Mouse (Mus musculus): ENCODE measurements around the gene E2f1. TPM values are rescaled to one million over a fixed set of nuclear protein-coding genes. Genes with fewer than 3 reads are reported as not detected.

The E2f1 gene
- polyA plus RNA-seq, 1 experiment: 15.2 TPM

DNA sequence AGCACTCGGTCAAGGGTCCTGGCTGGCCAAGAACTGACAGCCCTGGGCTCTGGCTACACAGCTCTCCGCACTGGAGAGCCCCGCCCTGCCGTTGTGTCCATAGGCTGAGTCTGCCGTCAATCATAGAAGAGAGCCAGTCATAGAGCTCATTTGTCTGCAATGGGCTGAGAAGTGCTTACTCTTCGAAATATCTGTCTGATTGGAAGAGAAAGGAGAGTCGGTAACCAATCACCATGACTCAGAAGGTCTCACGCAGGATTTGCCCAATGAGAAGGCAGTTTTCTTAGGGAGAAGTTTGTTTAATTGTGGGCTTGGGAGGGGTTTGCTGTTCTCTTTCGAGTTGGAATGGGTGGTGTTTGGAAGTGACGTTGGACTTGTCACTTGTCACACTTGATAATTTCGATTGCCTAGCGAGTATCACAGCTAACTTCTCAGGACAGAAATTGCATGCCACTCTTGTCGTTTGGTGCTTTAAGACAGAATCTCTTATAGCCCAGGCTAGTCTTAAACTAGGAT is 34.0 kb upstream of the E2f1 start, which contains the start of gene Pxmp4:
Gene Pxmp4, minus strand, starts transcription at position 71 of the 516 bp plus-strand sequence.
- peak; percentile 86 for TF ChIP-seq POLR2A (IDR thresholded peaks at IDR 0.05; ENCODE audit: extremely low read depth, insufficient read depth, low read length)
- no peak for TF ChIP-seq CTCF (IDR thresholded peaks at IDR 0.05; ENCODE audit: extremely low read depth, insufficient read depth, low read length)
- H3K4me3 ChIP-seq (ENCODE audit: insufficient read depth, low read length): peak within 1 kb of the TSS; percentile 72
- peaks cover 3% of the 10 kb centered on the region for H3K4me1 ChIP-seq (ENCODE audit: control insufficient read depth, insufficient read depth, low read length)
- peak within 1 kb of the TSS; percentile 58; the same call in 1 of the 2 replicates for H3K27ac ChIP-seq (ENCODE audit: insufficient read depth, low read length)

DNA sequence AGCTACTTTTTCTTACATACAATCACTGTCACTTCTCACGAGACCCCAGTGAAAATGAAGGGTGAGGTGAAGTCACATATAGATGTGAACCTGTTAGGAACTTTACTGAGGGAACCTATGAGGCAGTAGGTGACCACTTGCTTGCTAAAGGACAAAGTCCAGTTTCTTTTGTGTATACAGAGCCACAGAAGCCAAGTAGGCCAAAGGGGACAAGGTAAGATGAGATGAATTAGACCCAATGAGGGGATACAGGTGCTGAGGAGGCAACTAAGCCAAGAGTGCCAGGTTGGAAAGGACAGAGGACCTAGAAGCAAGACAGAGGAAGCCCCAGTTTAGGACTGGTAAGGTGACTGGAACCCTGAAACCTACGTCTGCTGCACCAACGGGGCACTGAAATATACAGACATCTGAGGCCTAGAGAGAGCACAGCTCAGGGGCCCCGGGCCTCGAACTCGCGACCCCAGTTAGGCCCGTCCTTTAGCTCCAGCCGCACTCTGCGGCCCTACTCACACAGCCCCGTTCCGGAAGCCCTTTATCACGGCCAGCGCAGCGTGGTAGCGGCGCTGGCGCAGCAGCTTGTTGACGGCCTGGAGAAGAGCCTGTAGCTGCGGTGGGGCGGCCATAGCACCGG is 33.4 kb upstream of the E2f1 start:
- TF ChIP-seq CTCF (IDR thresholded peaks at IDR 0.05; ENCODE audit: extremely low read depth, insufficient read depth, low read length) (no peak), POLR2A (IDR thresholded peaks at IDR 0.05; ENCODE audit: extremely low read depth, insufficient read depth, low read length) (no peak)
- H3K4me3 ChIP-seq (ENCODE audit: insufficient read depth, low read length): peak overlapping the region; percentile 72

DNA sequence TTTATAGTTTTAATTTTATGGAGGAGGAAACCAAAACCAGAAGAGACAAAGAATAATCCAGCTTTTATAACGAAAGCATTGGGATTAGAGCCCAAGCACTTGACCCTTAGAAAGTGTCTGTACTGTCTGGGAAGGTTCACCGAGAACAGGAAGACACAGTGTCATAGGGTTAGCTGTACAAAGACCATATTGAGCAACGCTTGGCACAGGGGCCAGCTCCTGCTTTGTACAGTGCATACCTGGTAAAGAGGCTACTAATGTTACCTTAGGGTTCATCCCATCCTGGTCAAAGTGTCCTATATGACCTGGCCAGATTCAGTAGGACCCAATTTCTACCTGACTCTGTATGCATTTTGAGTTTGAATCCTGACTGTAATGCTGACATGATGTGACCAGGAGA is 31.6 kb upstream of the E2f1 start:
- peaks cover 3% of the 10 kb centered on the region for H3K4me1 ChIP-seq (ENCODE audit: control insufficient read depth, insufficient read depth, low read length)
- TF ChIP-seq POLR2A (IDR thresholded peaks at IDR 0.05; ENCODE audit: extremely low read depth, insufficient read depth, low read length): no peak
- no peak for TF ChIP-seq CTCF (IDR thresholded peaks at IDR 0.05; ENCODE audit: extremely low read depth, insufficient read depth, low read length)
- no peak overlapping the region for H3K27ac ChIP-seq (ENCODE audit: insufficient read depth, low read length)
- H3K4me3 ChIP-seq (ENCODE audit: insufficient read depth, low read length): no peak overlapping the region

More for the DNA sequence above, 33.4 kb upstream of the E2f1 start:
- H3K27ac ChIP-seq (ENCODE audit: insufficient read depth, low read length): peak overlapping the region; percentile 58; the same call in 1 of the 2 replicates
- peaks cover 3% of the 10 kb centered on the region for H3K4me1 ChIP-seq (ENCODE audit: control insufficient read depth, insufficient read depth, low read length)

DNA sequence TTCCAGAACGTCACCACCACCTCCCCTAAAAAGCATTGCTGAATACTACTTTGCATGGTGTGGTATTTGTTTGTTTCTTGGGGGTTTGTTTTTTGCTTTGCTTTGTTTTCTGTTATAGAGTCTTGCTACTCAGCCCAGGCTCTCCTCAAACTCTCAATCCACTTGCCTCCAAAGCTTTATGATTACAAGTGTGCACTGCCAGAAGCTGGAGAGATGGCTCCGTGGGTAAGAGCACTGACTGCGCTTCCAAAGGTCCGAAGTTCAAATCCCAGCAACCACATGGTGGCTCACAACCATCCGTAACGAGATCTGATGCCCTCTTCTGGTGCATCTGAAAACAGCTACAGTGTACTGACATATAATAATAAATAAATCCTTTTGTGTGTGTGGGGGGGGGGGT is 30.9 kb upstream of the E2f1 start:
- TF ChIP-seq CTCF (IDR thresholded peaks at IDR 0.05; ENCODE audit: extremely low read depth, insufficient read depth, low read length) (no peak), POLR2A (IDR thresholded peaks at IDR 0.05; ENCODE audit: extremely low read depth, insufficient read depth, low read length) (no peak)
- Histone ChIP-seq H3K27ac (ENCODE audit: insufficient read depth, low read length) (no peak overlapping the region), H3K4me3 (ENCODE audit: insufficient read depth, low read length) (no peak overlapping the region), H3K4me1 (ENCODE audit: control insufficient read depth, insufficient read depth, low read length) (peaks cover 3% of the 10 kb centered on the region)

DNA sequence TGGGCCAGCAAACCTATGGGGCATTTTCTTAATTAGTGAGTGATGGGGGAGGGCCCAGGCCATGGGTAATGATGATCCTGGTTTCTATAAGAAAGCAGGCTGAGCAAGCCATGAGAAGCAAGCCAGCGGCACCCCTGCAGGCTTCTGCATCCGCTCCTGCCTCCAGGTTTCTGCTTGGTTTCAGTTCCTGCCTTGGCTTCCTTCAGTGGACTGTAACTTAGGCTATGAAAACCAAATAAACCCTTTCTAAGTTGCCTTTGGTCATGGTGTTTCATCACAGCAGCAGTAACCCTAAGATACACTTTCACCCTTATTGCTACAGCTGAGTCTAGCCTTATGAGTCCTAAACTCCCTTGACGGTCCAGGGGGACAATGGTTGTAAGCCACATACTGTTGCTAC is 27.7 kb upstream of the E2f1 start:
- H3K4me1 ChIP-seq (ENCODE audit: control insufficient read depth, insufficient read depth, low read length): no peaks in the 10 kb centered on the region
- no peak overlapping the region for H3K27ac ChIP-seq (ENCODE audit: insufficient read depth, low read length)
- H3K4me3 ChIP-seq (ENCODE audit: insufficient read depth, low read length): no peak overlapping the region
- TF ChIP-seq POLR2A (IDR thresholded peaks at IDR 0.05; ENCODE audit: extremely low read depth, insufficient read depth, low read length) (no peak), CTCF (IDR thresholded peaks at IDR 0.05; ENCODE audit: extremely low read depth, insufficient read depth, low read length) (no peak)

DNA sequence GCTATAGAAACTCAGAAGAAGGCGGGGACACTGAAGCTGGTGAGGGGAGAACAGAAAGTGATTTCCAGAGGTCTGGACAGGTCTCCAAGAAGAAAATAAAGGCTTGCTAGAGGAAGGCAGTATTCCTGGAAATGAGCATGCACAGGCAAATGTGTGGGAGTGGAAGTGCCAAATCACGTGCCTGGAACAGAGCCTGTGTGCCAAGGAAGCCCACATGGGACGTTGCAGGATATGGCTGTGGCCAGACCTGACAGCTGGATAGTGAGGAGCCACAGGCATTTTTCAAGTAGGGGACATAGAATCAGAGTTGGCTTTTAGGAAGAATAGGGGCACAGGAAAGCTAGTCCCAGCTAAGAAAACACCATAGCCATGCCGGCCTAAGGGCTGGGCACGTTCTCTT is 26.1 kb upstream of the E2f1 start:
- Histone ChIP-seq H3K27ac (ENCODE audit: insufficient read depth, low read length) (no peak overlapping the region), H3K4me1 (ENCODE audit: control insufficient read depth, insufficient read depth, low read length) (no peaks in the 10 kb centered on the region), H3K4me3 (ENCODE audit: insufficient read depth, low read length) (no peak overlapping the region)
- no peak for TF ChIP-seq CTCF (IDR thresholded peaks at IDR 0.05; ENCODE audit: extremely low read depth, insufficient read depth, low read length)
- TF ChIP-seq POLR2A (IDR thresholded peaks at IDR 0.05; ENCODE audit: extremely low read depth, insufficient read depth, low read length): no peak

DNA sequence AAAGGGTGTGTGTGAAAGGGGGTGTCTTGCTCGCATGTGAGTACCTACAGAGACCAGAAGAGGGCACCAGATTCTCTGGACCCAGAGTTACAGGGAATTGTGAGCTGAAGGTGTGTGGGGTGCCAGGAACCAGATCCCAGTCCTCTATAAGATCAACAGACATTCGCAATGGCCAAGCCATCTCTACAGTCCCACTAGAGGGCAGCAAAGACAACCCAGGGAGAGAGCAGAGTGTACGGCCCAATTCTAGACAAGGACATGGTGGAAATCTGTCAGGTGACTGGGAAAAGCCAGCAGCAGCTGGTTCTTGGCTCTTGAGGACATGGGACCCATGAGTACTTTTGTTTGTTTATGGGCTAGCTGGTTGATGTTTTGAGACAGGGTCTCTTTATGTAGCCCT is 23.3 kb upstream of the E2f1 start:
- Histone ChIP-seq H3K4me1 (ENCODE audit: control insufficient read depth, insufficient read depth, low read length) (peaks cover 1% of the 10 kb centered on the region; the same call in 1 of the 2 replicates), H3K27ac (ENCODE audit: insufficient read depth, low read length) (no peak overlapping the region), H3K4me3 (ENCODE audit: insufficient read depth, low read length) (no peak overlapping the region)
- no peak for TF ChIP-seq POLR2A (IDR thresholded peaks at IDR 0.05; ENCODE audit: extremely low read depth, insufficient read depth, low read length)
- TF ChIP-seq CTCF (IDR thresholded peaks at IDR 0.05; ENCODE audit: extremely low read depth, insufficient read depth, low read length): peak; percentile 43

DNA sequence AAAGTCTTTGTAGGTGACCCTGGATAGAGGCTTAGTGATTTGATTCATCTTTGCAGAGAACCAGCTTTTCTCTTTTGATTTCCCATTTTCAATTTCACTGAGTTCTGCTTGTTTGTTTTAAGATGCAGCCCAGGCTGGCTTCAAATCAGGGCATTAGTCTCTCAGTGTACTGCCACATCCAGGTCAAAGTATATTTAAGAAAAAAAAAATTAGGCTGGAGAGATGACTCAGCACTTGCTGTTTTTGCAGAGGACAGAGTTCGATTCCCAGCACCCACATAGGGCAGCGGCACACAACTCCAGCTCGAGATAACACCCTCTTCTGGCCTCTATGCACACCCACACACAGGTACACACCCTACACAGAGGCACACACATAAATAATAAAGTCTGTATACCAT is 21.5 kb upstream of the E2f1 start:
- no peak for TF ChIP-seq CTCF (IDR thresholded peaks at IDR 0.05; ENCODE audit: extremely low read depth, insufficient read depth, low read length)
- no peak for TF ChIP-seq POLR2A (IDR thresholded peaks at IDR 0.05; ENCODE audit: extremely low read depth, insufficient read depth, low read length)
- Histone ChIP-seq H3K4me3 (ENCODE audit: insufficient read depth, low read length) (no peak overlapping the region), H3K27ac (ENCODE audit: insufficient read depth, low read length) (no peak overlapping the region), H3K4me1 (ENCODE audit: control insufficient read depth, insufficient read depth, low read length) (peaks cover 1% of the 10 kb centered on the region; the same call in 1 of the 2 replicates)

DNA sequence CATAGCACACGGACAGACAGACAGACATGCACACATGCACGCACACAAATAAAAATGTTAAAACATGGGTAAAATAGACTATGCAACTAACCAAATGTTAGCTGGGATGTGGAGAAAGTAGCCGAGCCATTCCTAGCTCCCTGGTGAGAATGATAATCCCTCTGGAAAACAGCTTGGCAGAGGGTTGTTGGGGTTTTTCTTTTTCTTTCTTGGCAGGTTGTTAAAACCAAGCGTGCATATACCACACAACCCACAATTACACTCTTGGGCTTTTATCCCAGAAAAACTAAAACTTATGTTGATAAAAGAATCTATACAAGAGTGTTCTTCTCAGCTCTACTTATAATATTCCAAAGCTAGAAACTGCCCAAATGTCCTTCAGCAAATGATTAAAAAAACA is 19.4 kb upstream of the E2f1 start:
- no peak for TF ChIP-seq CTCF (IDR thresholded peaks at IDR 0.05; ENCODE audit: extremely low read depth, insufficient read depth, low read length)
- peaks cover 7% of the 10 kb centered on the region for H3K4me1 ChIP-seq (ENCODE audit: control insufficient read depth, insufficient read depth, low read length)
- no peak overlapping the region for H3K27ac ChIP-seq (ENCODE audit: insufficient read depth, low read length)
- H3K4me3 ChIP-seq (ENCODE audit: insufficient read depth, low read length): no peak overlapping the region

DNA sequence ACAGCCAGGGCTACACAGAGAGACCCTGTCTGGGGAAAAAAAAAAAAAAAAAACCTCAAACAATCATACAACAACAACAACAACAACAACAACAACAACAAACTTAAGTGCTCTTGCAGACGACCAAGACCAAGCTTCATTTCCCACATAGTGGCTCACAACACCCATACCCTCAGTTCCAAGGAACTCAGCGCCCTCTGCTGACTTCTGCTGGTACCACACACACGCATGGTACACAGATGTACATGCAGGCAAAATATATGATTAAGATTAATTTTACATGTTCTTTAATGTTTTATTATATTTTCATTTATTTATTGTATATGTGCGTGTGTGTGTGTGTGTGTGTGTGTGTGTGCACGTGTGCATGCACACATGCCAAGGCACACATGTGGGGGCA is 16.7 kb upstream of the E2f1 start:
- TF ChIP-seq POLR2A (IDR thresholded peaks at IDR 0.05; ENCODE audit: extremely low read depth, insufficient read depth, low read length) (no peak), CTCF (IDR thresholded peaks at IDR 0.05; ENCODE audit: extremely low read depth, insufficient read depth, low read length) (peak; percentile 46)
- H3K4me1 ChIP-seq (ENCODE audit: control insufficient read depth, insufficient read depth, low read length): peaks cover 7% of the 10 kb centered on the region
- no peak overlapping the region for H3K27ac ChIP-seq (ENCODE audit: insufficient read depth, low read length)
- no peak overlapping the region for H3K4me3 ChIP-seq (ENCODE audit: insufficient read depth, low read length)

All from cortical plate, adult 2 months (tissue).